Mouse (Mus musculus): Measurements from ENCODE around the gene Vav2. TPM values are rescaled to one million over a fixed set of nuclear protein-coding genes. Genes with fewer than 3 reads are reported as not detected.

Vav2 gene
- polyA plus RNA-seq, 1 experiment, result 28.1 TPM

DNA sequence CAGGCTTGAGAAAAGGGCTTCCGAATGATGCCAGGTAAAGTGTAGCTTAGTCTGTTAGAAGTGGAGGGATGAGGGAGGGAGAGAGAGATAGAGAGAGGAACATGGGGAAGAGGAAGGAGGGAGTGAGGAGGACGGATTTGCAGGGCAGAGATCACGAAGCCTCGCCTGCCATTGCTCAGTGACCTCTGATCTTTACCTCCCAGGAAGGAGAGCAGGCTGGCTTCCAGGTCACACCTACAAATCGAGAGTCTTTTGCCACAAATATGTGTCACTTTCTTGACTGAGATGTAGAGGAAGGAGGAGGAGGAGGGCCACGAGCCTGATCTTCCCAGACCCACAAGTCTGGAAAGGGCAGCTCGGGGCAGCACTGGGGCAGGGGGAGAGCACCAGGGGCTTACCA lies 142.4 kb downstream of the Vav2 start:
- Histone ChIP-seq H3K27me3 (replicated peaks; ENCODE audit: control insufficient read depth, insufficient read depth, low read length) (no peaks in the 10 kb centered on the region), H3K4me3 (ENCODE audit: insufficient read depth, low read depth, low read length) (no peak overlapping the region), H3K27ac (ENCODE audit: insufficient read depth, low read depth, low read length) (no peak overlapping the region), H3K36me3 (ENCODE audit: control insufficient read depth, insufficient read depth, low read length) (no peaks in the 10 kb centered on the region), H3K4me1 (ENCODE audit: control insufficient read depth, insufficient read depth, low read length) (no peaks in the 10 kb centered on the region)
- peak; percentile 80 for DNase-seq
- TF ChIP-seq CTCF (conservative IDR thresholded peaks at IDR 0.05; ENCODE audit: insufficient read depth, insufficient read length, low read depth, low read length) (no peak), POLR2A (IDR thresholded peaks at IDR 0.05; ENCODE audit: low read depth, low read length) (no peak)
- WGBS, result 45% methylated on average over 7 of the region's 7 CpGs

DNA sequence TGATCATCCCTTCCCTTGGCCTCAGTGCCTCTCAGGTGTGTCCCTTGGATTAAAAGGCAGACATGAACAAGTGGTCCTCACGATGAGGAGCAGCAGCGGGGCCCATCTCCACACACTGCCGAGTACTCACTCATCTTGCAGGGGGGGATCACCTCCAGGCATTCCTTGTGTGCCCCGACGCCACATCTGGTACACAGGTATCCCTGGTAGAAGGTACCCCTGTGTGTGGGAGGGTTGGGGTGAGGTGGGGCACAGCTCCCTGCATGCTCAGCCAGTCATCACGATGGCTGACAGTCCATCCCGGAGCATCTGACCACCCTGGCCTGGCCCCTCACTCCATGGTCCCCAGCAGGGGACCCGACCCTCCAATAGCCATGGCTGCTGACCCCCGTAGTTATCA lies 145.1 kb downstream of the Vav2 start:
- TF ChIP-seq CTCF (conservative IDR thresholded peaks at IDR 0.05; ENCODE audit: insufficient read depth, insufficient read length, low read depth, low read length) (no peak), POLR2A (IDR thresholded peaks at IDR 0.05; ENCODE audit: low read depth, low read length) (no peak)
- no peak for DNase-seq
- no peaks in the 10 kb centered on the region for H3K36me3 ChIP-seq (ENCODE audit: control insufficient read depth, insufficient read depth, low read length)
- 90% methylated on average over 9 of the region's 9 CpGs for WGBS
- H3K27ac ChIP-seq (ENCODE audit: insufficient read depth, low read depth, low read length), result no peak overlapping the region
- no peak overlapping the region for H3K4me3 ChIP-seq (ENCODE audit: insufficient read depth, low read depth, low read length)
- H3K27me3 ChIP-seq (replicated peaks; ENCODE audit: control insufficient read depth, insufficient read depth, low read length), result no peaks in the 10 kb centered on the region
- H3K4me1 ChIP-seq (ENCODE audit: control insufficient read depth, insufficient read depth, low read length), result no peaks in the 10 kb centered on the region

DNA sequence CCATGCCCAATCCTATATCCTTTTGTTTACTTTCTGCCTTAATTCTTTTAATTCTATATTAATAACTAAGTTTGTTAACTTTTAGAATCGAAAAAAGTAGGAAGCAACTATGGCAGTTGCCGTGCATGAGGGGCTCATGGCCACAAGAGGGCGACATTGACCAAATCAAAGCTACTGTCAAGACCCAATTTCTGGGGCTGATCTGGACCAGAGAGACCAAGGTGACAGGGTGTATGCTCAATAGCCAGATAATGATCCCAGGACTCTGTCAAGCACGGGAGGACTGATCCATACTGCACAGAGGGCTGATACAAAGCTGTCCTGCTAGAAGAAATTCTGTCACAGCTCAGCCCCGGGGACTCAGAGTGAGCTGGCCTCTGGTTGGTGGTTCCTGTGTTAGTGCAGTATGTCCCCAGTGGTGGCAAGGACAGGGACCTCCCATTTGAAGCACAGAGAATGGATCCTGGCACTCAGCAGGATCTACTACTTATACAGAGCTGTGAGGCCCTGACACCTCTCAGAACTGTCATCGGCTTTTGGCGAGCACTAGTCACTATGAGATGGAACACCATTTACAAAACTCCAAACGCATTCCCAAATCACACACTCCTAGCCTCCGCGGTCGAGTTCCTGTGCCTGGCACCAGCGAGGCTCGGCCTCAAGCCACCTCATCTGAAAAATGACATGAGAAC lies 145.8 kb downstream of the Vav2 start:
- TF ChIP-seq POLR2A (IDR thresholded peaks at IDR 0.05; ENCODE audit: low read depth, low read length) (no peak), CTCF (conservative IDR thresholded peaks at IDR 0.05; ENCODE audit: insufficient read depth, insufficient read length, low read depth, low read length) (peak; percentile 80)
- whole genome bisulfite sequencing, result 65% methylated on average over 13 of the region's 13 CpGs
- Histone ChIP-seq H3K4me3 (ENCODE audit: insufficient read depth, low read depth, low read length) (no peak overlapping the region), H3K4me1 (ENCODE audit: control insufficient read depth, insufficient read depth, low read length) (no peaks in the 10 kb centered on the region), H3K27me3 (replicated peaks; ENCODE audit: control insufficient read depth, insufficient read depth, low read length) (no peaks in the 10 kb centered on the region), H3K27ac (ENCODE audit: insufficient read depth, low read depth, low read length) (no peak overlapping the region), H3K36me3 (ENCODE audit: control insufficient read depth, insufficient read depth, low read length) (no peaks in the 10 kb centered on the region)
- DNase-seq, result peak; percentile 73

DNA sequence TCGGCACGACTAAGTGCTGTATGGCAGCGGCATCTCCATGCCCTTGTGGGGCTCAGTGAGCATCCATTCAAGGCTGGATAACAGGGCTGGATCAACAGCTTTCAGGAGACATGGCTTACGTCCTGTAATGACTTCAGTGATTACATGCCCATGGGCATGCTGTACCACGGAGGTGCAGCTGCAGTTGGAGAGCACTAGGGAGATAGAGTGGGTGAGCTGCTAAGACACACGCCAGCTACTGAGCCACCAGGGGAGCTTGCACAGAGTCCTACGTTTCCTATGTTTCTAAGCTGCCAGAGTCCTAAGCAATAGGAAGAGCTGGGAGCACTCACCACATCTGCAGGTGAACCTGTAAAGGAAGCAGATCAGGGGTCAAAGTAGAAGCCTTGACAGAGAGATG lies 148.0 kb downstream of the Vav2 start:
- Histone ChIP-seq H3K27ac (ENCODE audit: insufficient read depth, low read depth, low read length) (no peak overlapping the region), H3K36me3 (ENCODE audit: control insufficient read depth, insufficient read depth, low read length) (no peaks in the 10 kb centered on the region; the same call in 1 of the 2 replicates), H3K27me3 (replicated peaks; ENCODE audit: control insufficient read depth, insufficient read depth, low read length) (no peaks in the 10 kb centered on the region), H3K4me3 (ENCODE audit: insufficient read depth, low read depth, low read length) (no peak overlapping the region), H3K4me1 (ENCODE audit: control insufficient read depth, insufficient read depth, low read length) (no peaks in the 10 kb centered on the region)
- TF ChIP-seq CTCF (conservative IDR thresholded peaks at IDR 0.05; ENCODE audit: insufficient read depth, insufficient read length, low read depth, low read length) (no peak), POLR2A (IDR thresholded peaks at IDR 0.05; ENCODE audit: low read depth, low read length) (no peak)
- DNase-seq, result no peak
- 85% methylated on average over 7 of the region's 7 CpGs for WGBS

DNA sequence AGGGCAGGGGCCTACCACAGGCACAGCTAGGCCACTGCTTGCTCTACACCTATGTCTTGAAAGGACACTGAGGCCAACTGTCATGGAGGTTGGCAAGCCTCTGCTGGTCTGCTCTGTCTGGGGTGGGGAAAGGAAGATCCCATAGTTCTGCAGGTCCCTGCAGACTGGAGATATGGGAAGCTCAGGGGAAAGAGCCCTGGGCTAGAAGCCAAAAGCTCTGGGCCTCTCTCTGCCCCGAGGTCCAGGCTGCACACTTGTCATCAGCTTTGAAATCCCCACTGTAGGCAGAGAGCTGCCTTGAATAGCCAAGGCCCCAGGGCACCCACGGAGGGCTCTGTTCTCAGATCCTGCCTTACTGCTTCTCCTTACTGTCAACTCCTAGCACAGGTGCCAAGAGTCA lies 158.5 kb downstream of the Vav2 start:
- H3K4me1 ChIP-seq (ENCODE audit: control insufficient read depth, insufficient read depth, low read length), result no peaks in the 10 kb centered on the region
- DNase-seq, result no peak
- H3K27ac ChIP-seq (ENCODE audit: insufficient read depth, low read depth, low read length), result no peak overlapping the region
- TF ChIP-seq CTCF (conservative IDR thresholded peaks at IDR 0.05; ENCODE audit: insufficient read depth, insufficient read length, low read depth, low read length) (no peak), POLR2A (IDR thresholded peaks at IDR 0.05; ENCODE audit: low read depth, low read length) (no peak)
- no peak overlapping the region for H3K4me3 ChIP-seq (ENCODE audit: insufficient read depth, low read depth, low read length)
- H3K36me3 ChIP-seq (ENCODE audit: control insufficient read depth, insufficient read depth, low read length), result no peaks in the 10 kb centered on the region
- no peaks in the 10 kb centered on the region for H3K27me3 ChIP-seq (replicated peaks; ENCODE audit: control insufficient read depth, insufficient read depth, low read length)
- 54% methylated on average over 2 of the region's 2 CpGs for WGBS

DNA sequence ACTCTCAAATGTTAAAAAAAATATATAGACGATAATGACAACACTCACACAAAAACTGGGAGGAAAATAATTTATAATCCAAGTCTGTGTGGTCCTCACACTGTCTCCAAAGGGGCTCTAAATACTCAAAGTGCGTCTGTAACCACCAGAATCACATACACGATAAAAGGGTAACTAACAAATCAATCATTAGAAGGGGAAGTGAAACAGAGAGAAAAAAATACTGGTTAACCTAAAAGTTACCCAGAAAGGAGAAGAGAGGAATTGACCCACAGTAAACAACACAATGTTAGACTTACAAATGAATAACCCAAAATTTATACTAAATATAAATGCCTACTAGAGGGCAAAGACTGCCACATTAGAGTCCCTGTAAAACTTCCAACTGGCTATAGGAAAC lies 161.0 kb downstream of the Vav2 start:
- H3K4me1 ChIP-seq (ENCODE audit: control insufficient read depth, insufficient read depth, low read length), result peaks cover 4% of the 10 kb centered on the region; the same call in 1 of the 2 replicates
- no peaks in the 10 kb centered on the region for H3K36me3 ChIP-seq (ENCODE audit: control insufficient read depth, insufficient read depth, low read length)
- H3K4me3 ChIP-seq (ENCODE audit: insufficient read depth, low read depth, low read length), result no peak overlapping the region
- no peaks in the 10 kb centered on the region for H3K27me3 ChIP-seq (replicated peaks; ENCODE audit: control insufficient read depth, insufficient read depth, low read length)
- DNase-seq, result no peak
- no peak overlapping the region for H3K27ac ChIP-seq (ENCODE audit: insufficient read depth, low read depth, low read length)
- WGBS, result 51% methylated on average over 3 of the region's 3 CpGs
- no peak for TF ChIP-seq CTCF (conservative IDR thresholded peaks at IDR 0.05; ENCODE audit: insufficient read depth, insufficient read length, low read depth, low read length)
- no peak for TF ChIP-seq POLR2A (IDR thresholded peaks at IDR 0.05; ENCODE audit: low read depth, low read length)

DNA sequence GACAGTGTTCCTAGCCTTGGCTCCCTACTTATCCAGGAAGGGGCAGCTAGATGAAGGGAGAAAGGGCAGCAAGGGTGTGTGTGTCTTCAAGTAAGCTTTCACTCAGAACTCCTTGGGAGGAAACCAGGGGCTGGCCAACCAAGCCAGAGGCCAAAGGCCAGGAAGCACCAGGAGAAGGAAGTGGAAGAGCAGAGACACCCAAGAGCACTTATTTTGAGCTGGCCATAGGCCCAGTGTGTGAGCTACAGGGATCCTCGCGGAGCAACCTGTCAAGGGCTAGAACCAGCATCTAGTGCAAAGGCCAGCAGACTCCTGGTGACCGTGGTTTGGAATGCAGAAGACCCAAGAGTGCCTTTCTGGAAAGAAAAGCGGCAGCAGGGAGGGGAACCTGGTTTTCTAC lies 163.8 kb downstream of the Vav2 start:
- no peak for TF ChIP-seq CTCF (conservative IDR thresholded peaks at IDR 0.05; ENCODE audit: insufficient read depth, insufficient read length, low read depth, low read length)
- no peak for TF ChIP-seq POLR2A (IDR thresholded peaks at IDR 0.05; ENCODE audit: low read depth, low read length)
- no peak overlapping the region for H3K27ac ChIP-seq (ENCODE audit: insufficient read depth, low read depth, low read length)

More for the DNA sequence above, 163.8 kb downstream of the Vav2 start:
- no peak overlapping the region for H3K4me3 ChIP-seq (ENCODE audit: insufficient read depth, low read depth, low read length)
- no peaks in the 10 kb centered on the region for H3K36me3 ChIP-seq (ENCODE audit: control insufficient read depth, insufficient read depth, low read length)
- H3K27me3 ChIP-seq (replicated peaks; ENCODE audit: control insufficient read depth, insufficient read depth, low read length), result no peaks in the 10 kb centered on the region
- peaks cover 4% of the 10 kb centered on the region; the same call in 1 of the 2 replicates for H3K4me1 ChIP-seq (ENCODE audit: control insufficient read depth, insufficient read depth, low read length)
- DNase-seq, result peak; percentile 74
- WGBS, result 41% methylated on average over 4 of the region's 4 CpGs
